Mouse (Mus musculus): ENCODE measurements around the gene Olfr1411. TPM values are rescaled to one million over a fixed set of nuclear protein-coding genes. Genes with fewer than 3 reads are reported as not detected.

Gene Olfr1411
- total RNA-seq, 2 experiments from 2014 or later = not detected

DNA sequence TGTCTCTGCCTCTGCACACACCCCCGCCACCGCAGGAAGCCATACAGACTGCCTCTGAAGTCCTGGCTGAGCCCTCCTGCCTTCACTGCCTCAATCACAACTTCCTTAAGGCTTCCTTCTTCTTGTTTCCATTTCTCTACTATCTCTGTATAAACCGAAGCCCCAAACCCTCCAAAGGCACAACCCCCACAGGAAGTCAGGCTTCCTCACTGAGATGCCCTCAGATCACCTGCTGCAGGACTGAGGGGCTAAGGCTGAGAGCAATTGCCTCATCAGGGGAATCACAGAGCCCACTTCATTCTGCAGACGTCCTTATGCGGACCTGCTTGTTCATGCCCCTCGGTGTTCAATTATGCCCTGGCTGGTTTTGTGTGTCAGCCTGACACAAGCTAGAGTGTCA, 46.2 kb downstream of the Olfr1411 start:
- no peak for DNase-seq

DNA sequence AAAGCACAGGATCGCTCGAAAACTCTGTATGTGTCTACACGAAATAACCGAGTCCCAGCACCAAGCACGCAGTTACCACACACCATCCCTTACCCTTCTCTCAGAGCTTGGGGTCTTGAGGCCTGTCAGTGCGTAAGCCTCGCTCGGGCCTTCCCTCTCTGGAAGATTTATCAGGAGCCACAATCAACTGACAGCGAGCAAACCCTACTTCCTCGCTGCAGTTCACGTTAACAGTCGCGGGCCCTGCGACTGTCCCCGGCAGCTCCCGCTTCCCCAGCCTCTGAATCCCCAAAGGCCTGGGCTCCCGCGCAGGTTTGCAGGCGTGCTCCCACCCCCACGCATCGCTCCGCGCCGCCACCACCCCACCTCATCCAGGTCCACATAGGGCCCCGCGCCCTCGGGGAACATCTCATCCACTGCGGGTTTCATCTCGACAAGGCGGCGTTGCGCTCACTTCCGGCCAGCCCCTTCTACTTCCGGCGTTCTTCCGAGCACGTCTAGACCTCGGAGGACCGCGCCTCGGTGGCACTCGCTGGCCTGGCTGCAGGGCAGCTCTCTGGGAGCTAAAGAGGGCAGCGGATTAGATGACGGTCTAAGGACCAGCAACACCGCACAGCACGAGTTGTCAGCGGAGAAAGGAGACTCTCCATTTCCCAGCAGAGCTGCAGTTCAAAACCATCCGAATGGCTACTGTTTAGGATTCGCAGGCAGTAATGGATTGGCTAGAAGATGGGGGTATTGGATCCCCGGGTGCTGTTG, 47.5 kb downstream of the Olfr1411 start, which contains the start of gene Cops9:
Gene Cops9, minus strand, starts transcription at position 472 of the 759 bp plus-strand sequence.
- DNase-seq = peak; percentile 94

DNA sequence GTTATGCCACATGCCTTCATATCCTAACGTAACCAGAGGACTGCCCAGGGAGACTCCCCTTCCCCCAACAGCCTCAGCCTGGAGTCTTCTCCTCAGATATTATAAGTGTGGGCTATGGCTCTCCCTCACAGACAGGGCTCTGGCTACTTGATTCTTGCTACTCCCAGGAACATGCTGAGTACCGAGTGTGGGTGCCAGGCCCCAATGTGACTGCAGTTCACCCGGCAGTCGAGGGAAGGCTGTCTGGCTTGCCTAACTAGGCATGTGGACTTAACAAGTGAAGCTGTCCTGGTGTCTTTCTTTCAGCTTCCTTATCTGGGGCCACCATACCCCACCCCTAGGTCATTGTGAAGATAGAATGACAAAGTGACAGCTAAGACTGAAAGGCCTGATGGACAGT, 49.5 kb downstream of the Olfr1411 start:
- no peak for DNase-seq

DNA sequence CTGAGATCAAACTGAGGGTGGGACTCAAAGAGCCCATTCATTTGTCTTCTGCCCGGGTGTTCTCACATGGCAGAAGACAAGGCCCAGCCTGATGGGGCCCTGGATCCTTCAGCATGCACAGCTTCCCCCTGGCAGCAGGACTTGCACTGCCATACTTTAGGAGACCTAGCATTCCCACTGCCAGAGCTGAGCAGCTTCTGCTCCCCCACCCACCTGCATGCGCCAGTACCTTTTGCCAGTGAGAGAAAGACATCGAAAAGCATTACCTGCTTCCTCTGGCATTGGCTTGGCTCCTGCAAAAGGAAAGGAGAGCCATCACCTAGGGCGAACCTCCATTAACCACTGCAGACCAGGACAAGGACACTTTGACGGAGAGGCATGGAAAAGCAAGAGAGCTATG, 50.7 kb downstream of the Olfr1411 start:
- no peak for DNase-seq

DNA sequence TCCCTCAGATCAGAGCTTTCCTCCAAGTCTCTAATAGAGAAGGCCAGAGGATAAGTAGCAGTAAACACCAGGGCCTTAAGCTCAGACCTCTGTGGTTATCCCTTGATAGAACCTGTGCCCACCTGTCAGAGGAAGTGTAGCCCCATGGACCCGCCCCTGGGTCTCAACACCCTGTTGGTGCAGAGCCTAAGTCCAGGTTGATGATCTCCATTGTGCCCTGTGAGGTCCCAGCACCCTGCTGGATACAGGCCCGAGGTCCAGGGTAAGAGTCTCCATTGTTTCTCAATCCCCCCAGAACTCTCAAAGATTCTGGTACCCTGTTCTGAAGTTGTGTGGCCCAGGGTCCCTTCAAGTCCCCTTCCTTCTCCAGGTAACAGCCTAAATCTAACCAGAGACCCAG, 51.9 kb downstream of the Olfr1411 start:
- DNase-seq = no peak

DNA sequence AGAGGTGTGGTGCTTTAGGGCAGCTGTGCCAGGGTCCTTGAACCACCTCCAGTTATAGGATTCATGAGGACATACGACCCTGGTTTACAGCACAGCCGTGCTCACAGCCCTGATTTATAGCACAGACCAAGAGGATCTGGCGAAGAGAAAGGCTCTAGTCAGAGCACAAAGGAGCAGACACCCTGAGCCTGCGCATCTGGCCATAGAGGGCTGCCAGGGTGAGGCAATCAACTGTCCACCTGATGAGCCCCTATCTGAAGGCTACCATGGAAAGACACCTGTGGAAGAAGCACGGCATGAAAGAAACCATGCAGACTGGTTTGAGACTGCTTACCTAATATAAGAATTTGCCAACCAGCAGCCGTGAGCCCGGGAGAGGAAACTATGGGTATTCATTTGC, 52.4 kb downstream of the Olfr1411 start:
- no peak for DNase-seq

DNA sequence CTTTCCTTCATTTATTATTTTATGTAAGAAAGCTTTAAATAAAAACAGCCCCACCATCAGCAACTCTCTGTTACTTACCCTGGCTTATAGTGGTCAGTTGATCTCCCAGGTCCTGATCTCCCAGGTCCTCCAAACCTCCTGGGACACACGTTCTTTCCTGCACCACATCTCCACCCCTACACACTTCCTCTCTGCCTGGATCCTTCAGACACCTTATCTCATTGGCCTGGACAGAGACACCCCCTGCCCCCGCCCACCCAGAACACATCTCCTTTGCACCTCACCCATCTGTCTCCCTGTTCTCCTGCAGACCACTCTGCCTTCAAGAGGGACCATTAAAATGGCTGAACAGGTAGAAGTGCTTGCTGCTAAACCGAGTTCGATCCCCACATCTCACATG, 52.8 kb downstream of the Olfr1411 start:
- no peak for DNase-seq

Other genes starting within 250 kb of the Olfr1411 start
- gene Ndufa10, start 120.6 kb upstream of the Olfr1411 start, total RNA-seq (2021) = 100 to 1,000 TPM; 653 to 741 TPM
- gene Olfr1416, start 109.3 kb upstream of the Olfr1411 start, total RNA-seq (2021) = not detected
- gene Olfr1415, start 98.3 kb upstream of the Olfr1411 start, total RNA-seq (2021) = not detected
- gene Olfr1414, start 75.8 kb upstream of the Olfr1411 start, total RNA-seq (2021) = under 1 TPM in 1 of 2 experiments, not detected in 1; 0.09 TPM
- gene Olfr1413, start 23.1 kb upstream of the Olfr1411 start, total RNA-seq (2021) = not detected
- not detected for gene Olfr1412, start 8.6 kb upstream of the Olfr1411 start, total RNA-seq (2021)
- gene Olfr1410, start 11.4 kb downstream of the Olfr1411 start, total RNA-seq (2021) = not detected
- gene Olfr12, start 23.4 kb downstream of the Olfr1411 start, total RNA-seq (2021) = not detected
- 100 to 1,000 TPM; 259 to 260 TPM for gene Cops9, start 47.6 kb downstream of the Olfr1411 start, total RNA-seq (2021)
- gene Otos, start 54.4 kb downstream of the Olfr1411 start, total RNA-seq (2021) = not detected
- gene Gpc1, start 237.2 kb downstream of the Olfr1411 start, total RNA-seq (2021) = 10 to 100 TPM; 39.7 to 51.8 TPM

Measured in adrenal gland, postnatal 10 days (tissue).